Mouse (Mus musculus): ENCODE data around the gene Leng9.
"Not testable (repeated sequence)": the region's sequence is repeated elsewhere in the genome, so short reads cannot be mapped to it uniquely, and the experiment has no call there.

The Leng9 gene

DNA sequence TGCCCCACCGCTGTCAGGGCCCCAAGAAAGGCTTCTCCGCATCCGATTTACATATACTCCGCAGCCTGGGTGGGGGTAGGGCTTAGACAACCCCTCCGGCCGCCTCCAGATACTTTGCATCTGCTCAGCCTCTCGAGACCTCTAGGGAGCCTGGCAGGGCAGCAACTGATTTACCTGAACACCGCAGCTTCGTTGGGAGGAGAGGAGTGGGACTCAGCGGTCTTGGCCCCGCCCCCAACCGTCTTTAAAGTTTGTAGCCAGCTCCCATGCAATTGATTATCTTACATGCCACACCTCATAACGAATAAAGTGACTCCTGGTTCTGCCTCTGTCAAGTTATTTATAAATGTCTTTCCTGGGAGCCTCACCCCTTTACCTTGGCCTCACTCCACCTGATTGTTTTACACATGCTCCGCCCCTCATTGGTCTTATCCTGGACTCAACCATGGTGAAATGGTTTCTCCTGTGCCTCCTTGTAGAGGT, at the start of gene Leng9:
Gene Leng9, minus strand, starts transcription at position 316 of the 483 bp plus-strand sequence.
- no peak for DNase-seq (ENCODE audit: low spot score in 2 of 2)

DNA sequence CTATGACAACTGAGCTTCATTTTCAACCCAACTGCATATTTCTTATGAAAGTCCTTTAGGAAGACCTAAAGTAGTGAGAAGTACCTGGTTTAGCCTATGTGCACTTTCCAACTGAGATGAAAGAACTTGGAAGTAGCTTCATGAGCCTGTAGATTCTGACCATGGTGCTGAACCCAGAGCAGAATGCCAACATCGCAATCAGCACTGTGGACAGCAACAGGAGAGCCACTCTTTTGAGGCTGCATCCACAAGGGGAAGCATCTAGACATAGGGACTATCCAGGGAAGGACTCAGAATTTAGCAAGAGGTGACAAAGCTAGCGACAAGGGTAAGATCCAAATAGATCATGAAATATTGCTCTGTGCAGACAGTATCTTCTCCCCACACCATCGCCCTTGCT, 28.3 kb upstream of the Leng9 start:
- no peak for DNase-seq (ENCODE audit: low spot score in 2 of 2)

DNA sequence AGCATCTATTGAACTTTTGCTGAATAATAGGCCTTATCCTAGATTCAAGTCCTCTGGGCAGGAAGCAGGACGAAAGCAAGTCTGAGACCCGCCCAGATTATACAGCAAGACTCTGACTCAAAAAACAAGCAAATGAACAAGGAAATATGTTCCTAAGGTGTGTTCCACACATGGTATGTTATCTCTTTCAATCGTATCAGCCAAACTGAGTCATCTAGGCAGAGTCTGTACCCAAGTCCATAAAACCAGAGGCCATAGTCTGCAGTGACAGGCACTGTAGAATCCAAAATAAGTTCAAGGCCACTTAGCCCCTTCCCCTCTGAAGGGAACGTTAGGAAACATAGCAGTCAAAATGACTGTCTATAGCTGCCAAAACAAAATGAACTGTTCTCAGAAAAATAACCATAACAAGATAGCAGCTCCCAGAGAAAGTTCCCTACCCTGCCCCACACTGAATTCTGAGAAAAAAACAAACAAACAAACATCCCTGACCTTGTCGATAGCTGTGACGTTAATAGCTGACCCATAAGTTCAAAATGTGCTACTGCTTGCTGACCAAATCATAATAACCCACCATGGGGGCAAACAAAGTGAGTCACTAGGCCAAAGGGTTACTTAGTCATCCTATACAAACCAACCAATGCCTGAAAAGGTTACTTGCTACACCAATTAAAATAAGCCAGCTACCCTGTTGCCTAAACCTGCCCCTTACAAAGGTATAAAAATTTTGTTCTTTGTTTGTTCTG, 20.2 kb upstream of the Leng9 start:
- no peak for DNase-seq (ENCODE audit: low spot score in 2 of 2)

DNA sequence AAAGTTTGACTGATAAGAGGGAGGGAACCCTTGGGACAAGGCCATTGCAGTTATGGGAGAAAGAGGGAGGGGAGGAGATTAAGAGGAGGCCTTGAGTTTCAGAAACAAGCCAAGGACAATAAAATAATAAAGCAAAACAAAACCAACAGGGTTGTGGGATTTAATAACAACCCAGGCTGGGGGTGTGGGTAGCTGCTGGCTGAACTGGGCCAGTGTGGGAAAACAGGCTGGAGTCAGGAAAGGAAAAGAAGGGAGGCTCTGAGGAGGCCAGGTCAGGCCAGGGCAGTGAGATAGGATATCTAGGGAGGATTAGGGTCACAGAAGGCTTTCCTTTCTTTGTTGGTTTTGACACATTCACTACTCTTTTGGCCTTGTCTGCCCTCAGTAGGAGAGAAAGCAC, 16.9 kb upstream of the Leng9 start:
- DNase-seq (ENCODE audit: low spot score in 2 of 2), result no peak

DNA sequence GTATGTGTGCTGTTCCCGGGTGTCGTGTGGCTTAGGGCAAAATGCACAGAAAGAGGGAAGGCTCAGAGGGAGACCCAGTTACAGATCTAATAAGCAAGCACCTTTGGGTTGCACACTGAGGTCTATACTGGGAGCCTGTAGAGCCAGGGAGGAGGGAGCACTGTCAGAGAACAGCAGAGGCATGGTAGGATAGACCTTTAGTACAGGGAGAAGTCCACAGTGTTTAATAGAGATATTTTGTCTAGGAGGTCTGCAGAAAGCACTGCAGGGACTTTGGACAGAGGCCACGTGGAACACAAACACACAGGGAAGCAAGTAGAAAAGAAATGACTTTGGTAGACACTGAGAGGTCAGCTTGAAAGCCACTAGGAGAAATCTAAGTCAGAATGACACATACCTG, 15.1 kb upstream of the Leng9 start:
- DNase-seq (ENCODE audit: low spot score in 2 of 2), result no peak

DNA sequence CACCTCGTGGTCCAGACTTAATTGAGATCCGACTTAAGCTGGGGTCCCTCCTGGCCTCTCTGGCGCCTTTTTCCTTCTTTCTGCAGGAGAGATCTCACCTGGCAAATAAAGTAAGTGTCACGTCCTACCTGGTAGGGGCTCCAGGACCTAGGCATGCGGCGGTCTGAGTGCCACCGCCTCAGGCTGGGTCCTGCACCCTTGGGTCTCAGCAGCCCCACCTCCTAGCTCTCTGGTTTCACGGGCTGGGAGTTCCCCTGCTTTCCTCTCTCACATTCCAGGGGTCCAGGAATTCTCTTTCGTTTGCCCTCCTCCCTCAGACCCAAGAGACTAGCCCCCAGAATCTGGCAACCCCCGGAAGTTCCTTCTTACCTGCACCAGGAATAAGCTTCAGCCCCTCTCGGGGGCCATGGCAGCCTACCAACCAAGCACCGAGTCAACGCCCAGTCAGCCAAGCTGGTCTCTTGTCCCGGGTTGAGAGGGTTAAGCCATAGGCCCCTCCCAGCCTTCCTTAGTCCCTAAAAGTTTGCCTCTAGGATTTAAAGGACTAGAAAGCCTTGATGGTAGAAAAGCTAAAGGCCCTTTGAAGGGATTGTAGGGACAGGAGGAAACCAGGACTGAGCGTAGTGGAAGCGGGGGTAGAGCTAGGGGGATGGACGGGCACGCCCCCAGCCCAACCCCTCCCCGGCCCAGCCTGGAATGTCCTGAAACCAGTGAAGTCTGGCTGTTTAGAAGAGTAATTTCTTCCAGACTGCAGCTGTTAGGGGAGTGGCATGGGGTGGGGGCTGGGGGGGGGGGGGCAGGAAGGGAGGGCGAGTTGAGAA, 14.1 kb upstream of the Leng9 start, which contains the start of gene Cdc42ep5:
Gene Cdc42ep5, minus strand, starts transcription at position 771 of the 821 bp plus-strand sequence.
- no peak for DNase-seq (ENCODE audit: low spot score in 2 of 2)

DNA sequence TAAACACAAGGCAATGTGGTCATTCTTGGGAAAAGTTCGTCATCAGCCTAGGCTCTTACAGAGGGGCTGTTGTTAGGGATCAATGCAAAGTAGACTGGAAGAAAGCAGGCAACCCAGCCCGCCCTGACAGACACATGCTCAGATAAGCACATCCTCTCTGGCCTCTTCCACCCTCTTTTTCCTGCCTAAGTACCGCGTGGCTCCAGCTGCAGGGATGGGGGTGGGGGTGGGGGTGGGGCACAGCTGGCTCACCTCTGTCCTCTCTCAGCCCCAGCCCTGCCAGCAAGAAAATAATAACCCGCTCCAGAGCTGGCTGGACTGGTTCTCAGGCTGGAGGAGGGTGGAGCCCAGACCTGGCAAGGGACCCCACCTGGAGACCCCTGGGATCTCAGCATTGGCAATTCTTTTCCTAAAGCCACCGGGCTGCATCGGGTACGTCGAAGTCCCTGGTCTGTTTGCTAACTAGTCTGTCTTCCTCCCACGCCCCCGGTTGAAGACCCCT, 13.4 kb upstream of the Leng9 start:
- no peak for DNase-seq (ENCODE audit: low spot score in 2 of 2)

DNA sequence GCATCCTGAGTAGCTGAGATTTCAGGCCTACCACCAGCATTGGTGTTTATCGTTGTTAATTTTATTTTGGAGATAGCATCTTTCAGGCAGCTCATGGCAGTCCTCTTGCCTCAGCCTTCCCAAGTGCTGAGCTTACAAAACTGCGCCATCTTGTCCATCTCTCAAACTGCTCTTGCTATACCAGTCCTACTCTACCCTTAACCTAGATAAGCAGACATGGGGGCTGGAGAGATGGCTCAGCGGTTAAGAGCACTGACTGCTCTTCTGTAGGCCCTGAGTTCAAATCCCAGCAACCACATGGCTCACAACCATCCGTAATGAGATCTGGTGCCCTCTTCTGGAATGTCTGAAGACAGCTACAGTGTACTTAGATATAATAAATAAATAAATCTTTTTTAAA, 11.4 kb upstream of the Leng9 start:
- DNase-seq (ENCODE audit: low spot score in 2 of 2), result not testable (repeated sequence)

DNA sequence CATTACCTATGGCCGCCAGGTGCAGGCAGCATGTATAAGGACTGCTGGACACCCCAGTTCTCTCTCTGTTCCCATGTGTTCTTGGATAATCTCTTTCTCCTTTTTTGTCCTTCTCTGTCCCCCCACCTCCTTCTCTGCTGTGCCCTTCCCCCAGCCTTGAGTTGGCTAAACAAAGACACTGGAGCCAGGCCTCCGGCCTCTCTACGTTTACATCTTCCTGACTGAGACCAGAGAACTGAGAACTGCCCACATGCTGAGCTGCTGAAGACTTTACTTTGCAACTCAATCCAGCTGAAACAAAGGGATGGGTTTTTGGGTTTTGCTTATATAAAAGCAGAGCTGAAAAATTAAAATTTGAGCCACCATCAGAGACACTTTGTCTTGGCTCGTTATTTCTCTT, 4.8 kb upstream of the Leng9 start:
- DNase-seq (ENCODE audit: low spot score in 2 of 2), result no peak

DNA sequence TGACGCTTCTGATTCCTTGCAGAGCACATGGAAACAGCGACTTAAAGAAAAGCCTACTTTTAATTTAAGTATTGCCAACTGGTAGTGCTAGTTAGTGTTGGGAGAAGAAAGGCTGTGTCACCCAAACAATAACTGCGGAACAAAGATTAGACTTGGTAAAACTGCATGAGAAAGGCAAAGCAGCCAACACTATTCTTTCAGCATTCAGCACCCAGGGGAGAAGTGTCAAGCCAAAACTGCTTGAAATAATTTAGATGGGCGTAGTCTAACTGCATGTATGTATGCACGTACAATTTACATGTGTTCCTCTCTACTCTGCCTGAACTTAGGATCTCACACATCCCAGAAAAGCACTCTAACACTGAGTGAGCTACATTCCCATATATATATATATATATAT, 4.2 kb upstream of the Leng9 start:
- DNase-seq (ENCODE audit: low spot score in 2 of 2), result no peak

DNA sequence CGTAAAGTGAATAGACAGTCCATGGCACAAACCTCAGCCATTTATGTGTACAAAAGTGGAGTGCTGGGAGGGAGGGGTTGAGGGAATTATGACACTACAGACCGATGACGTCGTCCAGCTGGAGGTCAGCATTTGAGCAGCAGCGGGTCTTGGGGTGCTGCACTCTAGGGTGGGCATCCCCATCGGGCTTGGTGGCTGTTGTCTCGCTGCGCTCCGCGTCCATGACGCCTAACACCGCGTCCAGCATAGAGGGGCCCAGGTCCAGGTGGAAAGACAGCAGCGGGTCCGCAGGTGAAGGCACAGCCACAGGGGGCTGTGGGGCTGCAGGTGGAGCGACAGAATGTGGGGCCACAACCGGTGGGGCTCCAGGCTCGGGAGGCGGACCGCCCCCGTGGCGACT, 1.1 kb upstream of the Leng9 start:
- DNase-seq (ENCODE audit: low spot score in 2 of 2), result no peak

DNA sequence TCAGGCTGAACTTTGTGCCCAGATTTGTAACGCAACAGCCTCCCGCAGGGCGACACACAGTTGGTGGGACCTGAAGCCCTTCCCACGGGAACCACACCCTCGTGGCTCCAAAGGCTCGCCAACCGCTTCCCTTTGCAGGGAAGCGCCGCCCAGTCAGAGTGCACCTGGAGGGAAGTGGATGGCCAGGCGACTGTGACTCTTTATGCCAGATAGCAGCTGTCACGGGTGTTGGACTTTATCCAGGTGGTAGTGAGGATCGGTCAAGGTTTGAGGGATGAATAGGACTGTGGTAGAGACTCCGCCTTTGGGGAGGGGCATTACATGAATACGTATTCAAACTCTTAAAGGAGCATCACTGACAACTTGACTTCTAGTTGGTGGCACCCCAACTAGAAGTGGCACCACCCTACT, 642 bp upstream of the Leng9 start:
- DNase-seq (ENCODE audit: low spot score in 2 of 2), result no peak

DNA sequence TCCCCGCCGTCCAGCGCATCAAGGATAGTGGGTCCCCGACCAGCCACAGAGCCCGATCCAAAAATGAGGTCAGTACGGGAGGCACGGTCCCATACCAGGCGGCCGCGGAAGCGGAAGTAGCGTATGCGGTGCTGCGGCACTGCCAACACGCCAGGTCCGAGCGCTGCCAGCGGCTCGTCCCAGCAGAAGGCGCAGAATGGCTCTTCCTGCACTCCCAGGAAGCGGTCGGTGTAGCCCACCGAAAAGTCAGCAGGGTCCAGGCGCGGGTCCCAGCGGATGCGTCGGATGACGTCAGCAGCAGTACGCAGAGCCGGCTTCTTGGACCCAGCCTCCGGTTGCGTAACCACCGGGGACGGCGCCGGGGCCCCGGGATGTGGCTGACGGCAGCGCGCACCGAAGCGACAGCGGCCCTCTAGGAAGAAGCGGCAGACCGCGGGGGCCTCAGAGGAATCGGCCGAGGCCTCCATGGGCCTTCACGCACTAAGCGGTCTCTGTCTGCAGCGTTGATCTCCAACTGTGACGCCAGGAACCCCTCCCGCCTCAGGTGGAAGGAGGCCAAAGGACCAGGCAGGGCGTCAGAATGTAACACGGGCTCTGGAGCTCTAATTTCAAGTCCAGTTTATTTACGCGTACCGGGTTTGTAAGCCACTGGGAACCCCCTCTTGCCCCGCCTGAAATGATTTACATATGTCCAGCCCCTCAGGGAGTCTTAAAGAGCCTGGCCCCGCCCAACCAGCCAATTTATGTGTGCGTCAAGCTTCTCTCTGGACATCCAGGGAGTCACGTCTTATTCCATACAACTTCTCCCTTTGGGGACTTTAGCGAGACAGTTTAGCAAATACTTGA, 742 bp downstream of the Leng9 start:
- DNase-seq (ENCODE audit: low spot score in 2 of 2), result peak; percentile 64 to 67

DNA sequence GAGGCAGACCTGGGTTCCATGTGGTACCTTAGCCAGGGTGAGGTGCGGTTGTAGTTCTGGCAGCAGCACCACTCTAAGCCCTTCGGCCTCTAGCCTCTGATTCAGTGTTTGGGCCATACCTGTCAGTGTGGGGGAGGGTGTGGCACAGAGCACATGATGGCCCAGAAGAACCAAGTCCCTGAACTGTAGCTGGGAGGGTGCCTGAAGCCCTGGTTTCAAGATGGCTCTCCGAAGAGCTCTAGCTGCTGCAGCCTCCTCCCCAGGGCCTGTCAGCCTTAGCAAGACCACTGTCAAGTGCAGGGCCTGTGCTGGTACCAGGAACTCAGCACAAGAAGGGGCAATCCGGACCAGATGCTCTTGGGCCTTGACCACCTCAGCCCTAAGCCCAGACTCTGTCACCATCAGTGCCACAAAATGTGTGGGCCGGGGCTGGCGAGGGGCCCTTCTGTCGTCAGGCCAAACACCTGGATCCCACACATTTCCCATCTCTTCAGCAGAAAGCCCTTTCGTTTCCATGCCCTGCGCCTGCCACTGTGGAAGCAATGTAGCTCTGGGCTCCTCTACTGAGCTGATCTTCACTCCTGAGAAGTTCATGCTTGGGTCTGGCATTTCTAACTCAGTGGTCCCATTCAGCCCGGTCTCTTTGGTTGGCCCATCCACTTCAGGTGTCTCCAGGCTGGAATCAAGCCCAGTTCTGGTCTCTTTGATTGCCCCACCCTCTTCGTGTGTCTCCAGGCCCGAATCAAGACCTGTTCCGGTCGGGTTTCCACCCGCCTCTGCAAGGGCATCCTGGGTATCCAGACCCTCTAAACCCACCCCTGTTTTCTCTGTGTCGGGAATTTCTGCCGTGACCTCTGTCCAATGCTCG, 1.6 kb downstream of the Leng9 start:
- DNase-seq (ENCODE audit: low spot score in 2 of 2), result no peak

DNA sequence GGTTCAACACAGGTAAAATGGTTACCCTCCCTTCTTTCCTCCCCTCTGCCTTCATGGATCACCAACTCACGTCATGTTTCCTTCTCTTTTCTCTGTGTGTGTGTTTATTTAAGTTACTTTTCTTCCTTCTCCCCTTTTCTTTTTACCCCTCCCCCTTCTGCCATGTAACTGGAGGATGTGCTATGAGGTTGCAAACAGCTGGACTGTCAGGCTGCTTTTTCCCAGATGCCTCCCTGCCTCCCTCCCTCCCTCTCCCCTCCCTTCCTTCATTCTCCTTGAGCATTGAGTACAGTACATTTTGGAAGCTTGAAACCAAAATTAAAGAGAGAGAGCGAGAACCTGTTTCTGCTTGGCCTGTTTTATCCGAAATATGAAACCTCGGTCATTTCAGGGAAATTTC, 2.3 kb downstream of the Leng9 start:
- DNase-seq (ENCODE audit: low spot score in 2 of 2), result no peak

DNA sequence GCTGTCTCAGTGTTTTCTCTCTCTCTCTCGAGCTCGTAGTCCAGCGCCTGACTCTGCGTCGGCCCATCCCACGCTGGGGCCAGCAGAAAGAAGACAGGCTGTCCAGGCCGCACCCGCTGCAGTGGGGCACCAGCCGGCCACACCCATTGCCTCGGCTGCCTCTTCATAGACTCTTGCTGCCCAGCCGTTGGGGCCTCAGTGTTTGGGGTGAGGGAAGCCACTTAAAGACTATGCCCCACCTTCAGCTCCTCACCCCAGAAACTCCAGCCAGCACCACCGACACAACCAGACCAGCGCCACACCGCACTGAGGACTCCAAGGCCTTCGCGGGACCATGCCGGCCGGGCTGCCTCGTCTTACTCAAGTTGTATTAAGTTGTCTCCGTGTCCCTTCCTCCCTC, 2.8 kb downstream of the Leng9 start:
- no peak for DNase-seq (ENCODE audit: low spot score in 2 of 2)

DNA sequence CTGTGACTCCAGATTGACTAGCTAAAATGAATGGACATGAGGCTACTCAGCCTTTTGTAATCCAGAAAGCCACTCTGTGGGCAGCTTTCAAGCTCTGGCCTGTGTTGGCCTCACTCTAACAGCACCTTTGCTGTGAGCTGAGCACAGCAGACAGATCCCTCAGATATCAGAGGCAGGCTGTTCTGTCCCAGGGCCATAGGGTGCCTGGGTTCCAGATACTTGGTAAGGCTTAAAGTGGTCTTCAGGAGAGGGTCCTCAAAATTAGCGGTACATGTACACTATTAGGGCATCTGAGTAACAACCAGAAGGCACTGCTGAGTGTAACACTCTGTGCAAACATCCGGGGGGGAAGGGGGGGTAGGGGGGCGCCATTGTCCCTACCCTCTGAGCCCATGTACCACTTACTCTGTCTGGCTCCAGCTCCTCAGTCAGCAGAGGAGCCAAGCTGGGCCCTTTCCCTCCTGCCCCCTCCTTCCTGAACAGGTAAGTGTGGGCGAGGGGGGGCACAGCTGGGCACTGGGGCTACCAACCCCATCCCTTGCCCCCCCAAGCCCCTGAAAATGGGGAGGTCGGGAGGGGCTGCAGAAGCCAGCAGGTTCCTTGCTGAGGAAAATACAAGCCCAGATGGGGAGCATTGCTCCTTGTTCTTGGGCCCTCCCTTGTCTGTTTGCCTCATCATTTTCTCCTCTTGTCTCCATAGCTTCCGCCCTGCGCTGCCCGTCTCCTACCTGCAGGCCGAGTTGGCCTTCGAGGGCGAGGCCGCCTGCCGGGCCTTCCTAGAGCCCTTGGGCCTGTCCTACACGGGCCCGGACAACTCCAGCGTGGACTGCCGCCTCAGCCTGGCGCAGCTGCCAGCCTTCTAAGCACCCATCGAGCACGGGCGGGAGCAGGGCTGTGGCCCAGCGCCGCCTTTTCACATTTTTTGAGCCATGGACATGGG, 3.7 kb downstream of the Leng9 start:
- DNase-seq (ENCODE audit: low spot score in 2 of 2), result no peak

DNA sequence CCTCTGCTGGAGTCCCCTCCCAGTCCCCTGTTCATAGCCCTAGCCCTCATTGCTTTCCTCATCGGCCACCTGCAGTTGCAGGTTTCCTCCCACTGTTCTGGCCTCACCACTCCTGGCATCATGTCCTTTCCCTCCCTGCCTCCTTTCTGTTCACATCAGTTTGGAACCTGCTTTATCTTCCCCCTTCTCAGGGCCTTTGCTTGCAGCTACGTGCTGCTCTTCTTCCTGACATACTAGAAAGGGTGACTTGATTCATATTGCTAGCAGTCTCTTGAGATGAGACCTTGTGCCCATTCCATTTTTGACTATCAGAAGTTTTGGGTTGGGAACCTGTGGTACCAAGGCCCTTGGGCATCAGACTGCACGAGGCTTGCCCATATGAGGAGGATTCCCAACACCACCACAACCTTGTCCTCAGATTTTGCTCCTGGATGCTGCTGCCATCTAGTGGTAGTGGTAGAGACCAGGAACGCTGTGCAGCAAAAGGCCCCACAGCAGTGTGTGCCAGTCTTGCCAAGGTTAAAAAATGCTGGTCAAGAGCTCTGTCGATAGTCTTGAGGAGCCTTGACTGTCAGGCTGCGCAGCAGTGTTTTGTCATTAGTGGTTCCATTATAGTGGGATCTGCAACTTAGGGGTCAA, 4.5 kb downstream of the Leng9 start:
- peak in 1 of 2 experiments; percentile 64 for DNase-seq (ENCODE audit: low spot score in 2 of 2)

All from thymus, postnatal 10 days (tissue).